8 mouse cellular contexts compared by ENCODE assay signal in genomic region chr5:28071456-28072223, GRCm38 (mm10). TPM values are rescaled to one million over a fixed set of nuclear protein-coding genes. Genes with fewer than 3 reads are reported as not detected.
DNase-seq lines count a peak whose midpoint lies in the region; ATAC-seq and TF ChIP-seq lines count a peak whose summit lies in the region.

No protein-coding gene starts in this region.

- no peak for TF ChIP-seq POLR2A in limb, embryonic 14.5 days (IDR thresholded peaks at IDR 0.05; ENCODE audit: borderline replicate concordance, extremely low read depth, insufficient read depth, insufficient read length)

- peak; percentile 95 for DNase-seq in 3T3-L1 (ENCODE audit: low read depth, low spot score)
- peak; percentile 32 to 55 for DNase-seq in adrenal gland, postnatal 4 days (ENCODE audit: low spot score in 2 of 2)
- peak; percentile 96 for DNase-seq in embryonic facial prominence, embryonic 14.5 days (ENCODE audit: low spot score)
- peak; percentile 73 for DNase-seq in heart, adult 8-10 months (ENCODE audit: low spot score)
- DNase-seq in kidney, adult 9 months = peak; percentile 95
- DNase-seq in limb, embryonic 14.5 days (ENCODE audit: low spot score) = peak; percentile 89
- peak; percentile 97 for DNase-seq in midbrain, postnatal 0 days (ENCODE audit: low spot score)
- peak; percentile 77 to 81 for DNase-seq in spleen, postnatal 36 days (ENCODE audit: low spot score in 2 of 2)

- peak overlapping the region; percentile 89 for H3K27ac ChIP-seq in embryonic facial prominence, embryonic 14.5 days (replicated peaks; ENCODE audit: low read depth, low read length)
- peak overlapping the region; percentile 84 for H3K27ac ChIP-seq in limb, embryonic 14.5 days (replicated peaks; ENCODE audit: low read depth, low read length)
- peak overlapping the region; percentile 89 for H3K27ac ChIP-seq in midbrain, postnatal 0 days (ENCODE audit: low read depth, low read length)

- no peaks in the 10 kb centered on the region for H3K9me3 ChIP-seq in embryonic facial prominence, embryonic 14.5 days (ENCODE audit: control insufficient read depth, low read length)
- no peaks in the 10 kb centered on the region for H3K9me3 ChIP-seq in limb, embryonic 14.5 days (ENCODE audit: control insufficient read depth, low read length)
- H3K9me3 ChIP-seq in midbrain, postnatal 0 days (ENCODE audit: low read length) = no peaks in the 10 kb centered on the region

- H3K36me3 ChIP-seq in embryonic facial prominence, embryonic 14.5 days (ENCODE audit: control insufficient read depth, insufficient read depth, low read length) = peaks cover 36% of the 10 kb centered on the region
- H3K36me3 ChIP-seq in limb, embryonic 14.5 days (ENCODE audit: control insufficient read depth, insufficient read depth, low read length) = peaks cover 30% of the 10 kb centered on the region
- peaks cover 20% of the 10 kb centered on the region for H3K36me3 ChIP-seq in midbrain, postnatal 0 days (ENCODE audit: insufficient read depth, low read length)

- peak overlapping the region; percentile 86 for H3K4me3 ChIP-seq in embryonic facial prominence, embryonic 14.5 days (ENCODE audit: low read depth, low read length)
- H3K4me3 ChIP-seq in limb, embryonic 14.5 days (replicated peaks; ENCODE audit: low read length) = peak overlapping the region; percentile 86
- H3K4me3 ChIP-seq in midbrain, postnatal 0 days (ENCODE audit: low read depth, low read length) = peak overlapping the region; percentile 91

- peak overlapping the region; percentile 80 for H3K4me2 ChIP-seq in embryonic facial prominence, embryonic 14.5 days (ENCODE audit: low read depth, low read length)
- peak overlapping the region; percentile 74 for H3K4me2 ChIP-seq in limb, embryonic 14.5 days (replicated peaks; ENCODE audit: low read depth, low read length, severe bottlenecking)
- H3K4me2 ChIP-seq in midbrain, postnatal 0 days (ENCODE audit: low read depth, low read length, poor library complexity, severe bottlenecking) = peak overlapping the region; percentile 94

- under 1% methylated on average over 23 of the region's 50 CpGs for WGBS in embryonic facial prominence, embryonic 14.5 days
- WGBS in limb, embryonic 14.5 days = under 1% methylated on average over 32 of the region's 50 CpGs
- under 1% methylated on average over 50 of the region's 50 CpGs for WGBS in midbrain, postnatal 0 days

- 0 out of 2 replicates have a peak, but pooled peaks have one; percentile 1 for TF ChIP-seq CTCF in midbrain, postnatal 0 days (IDR thresholded peaks at IDR 0.05)

- H3K27me3 ChIP-seq in embryonic facial prominence, embryonic 14.5 days (replicated peaks; ENCODE audit: control insufficient read depth, insufficient read depth, low read length) = no peaks in the 10 kb centered on the region
- H3K27me3 ChIP-seq in limb, embryonic 14.5 days (ENCODE audit: control insufficient read depth, insufficient read depth, low read length) = no peaks in the 10 kb centered on the region
- H3K27me3 ChIP-seq in midbrain, postnatal 0 days (ENCODE audit: insufficient read depth, low read length) = no peaks in the 10 kb centered on the region

- peak; percentile 82 for ATAC-seq in embryonic facial prominence, embryonic 14.5 days (ENCODE audit: low read depth)
- ATAC-seq in limb, embryonic 14.5 days (ENCODE audit: low FRiP score, low read depth) = peak; percentile 67
- peak; percentile 84 for ATAC-seq in midbrain, postnatal 0 days (ENCODE audit: low FRiP score)

- peaks cover 12% of the 10 kb centered on the region; the same call in 1 of the 2 replicates for H3K4me1 ChIP-seq in embryonic facial prominence, embryonic 14.5 days (ENCODE audit: control insufficient read depth, insufficient read depth, low read length)
- peaks cover 14% of the 10 kb centered on the region for H3K4me1 ChIP-seq in limb, embryonic 14.5 days (ENCODE audit: control insufficient read depth, insufficient read depth, low read length)
- peaks cover 10% of the 10 kb centered on the region for H3K4me1 ChIP-seq in midbrain, postnatal 0 days (ENCODE audit: insufficient read depth, low read length)

- peak overlapping the region; percentile 78 for H3K9ac ChIP-seq in embryonic facial prominence, embryonic 14.5 days (ENCODE audit: low read depth, low read length)
- H3K9ac ChIP-seq in limb, embryonic 14.5 days (ENCODE audit: low read depth, low read length, severe bottlenecking) = peak overlapping the region; percentile 76
- H3K9ac ChIP-seq in midbrain, postnatal 0 days (replicated peaks; ENCODE audit: low read length, poor library complexity, severe bottlenecking) = peak overlapping the region; percentile 77

RNA-seq across cellular contexts. Expression of gene Insig1, which starts 0.5 kb away (rescaled TPM):
- total RNA-seq in adrenal gland, postnatal 4 days (2021) = 10 to 100 TPM; 44.5 to 48.8 TPM
- 47.9 and 58.7 TPM in 2 replicates for polyA plus RNA-seq in embryonic facial prominence, embryonic 14.5 days (2014; fragmentation: Nextera tagmentation; extraction: Ambion mirVana)
- 10 to 100 TPM; 17.3 to 23.6 (median 18.3) TPM for total RNA-seq in heart, adult 8-10 months (2022)
- polyA plus RNA-seq in limb, embryonic 14.5 days (2012; rRNA removed) = 48.7 and 54.9 TPM in 2 replicates
- 47.4 and 61.6 TPM in 2 replicates for polyA plus RNA-seq in limb, embryonic 14.5 days (2014; fragmentation: Nextera tagmentation; extraction: Ambion mirVana)
- 131 and 164 TPM in 2 replicates for total RNA-seq in midbrain, postnatal 0 days (2014; rRNA removed)
- polyA plus RNA-seq in midbrain, postnatal 0 days (2015; fragmentation: Nextera tagmentation; extraction: Ambion mirVana) = 90.6 and 97.9 TPM in 2 replicates

Comparison
In these comparisons a context has a peak if more than half of its experiments do, and no peak if none do; other contexts are left out.
1. Peak in every context shown above with its lines: DNase-seq, ATAC-seq, H3K4me3 ChIP-seq and H3K27ac ChIP-seq.
2. DNase-seq: peak in every context shown above with its lines; median percentile 97 in midbrain, postnatal 0 days; 96 in embryonic facial prominence, embryonic 14.5 days; 95 in 3T3-L1; 95 in kidney, adult 9 months; 89 in limb, embryonic 14.5 days; 79 in spleen, postnatal 36 days; 73 in heart, adult 8-10 months; 44 in adrenal gland, postnatal 4 days.